Mouse (Mus musculus) thymus, adult 2 months (tissue): ENCODE results near the gene Gm27027. TPM values are rescaled to one million over a fixed set of nuclear protein-coding genes. Genes with fewer than 3 reads are reported as not detected.

Source experiments
- DNase-seq: peaks from one replicate; pipeline ENCODE4 v3.0.0; 2021
- H3K27ac ChIP-seq: fragments of 200-500 bp; 2 replicates; pipeline ENCODE4 v1.5.1; 2012; ENCODE audit warnings: low read length, control low read depth; ENCODE audit not compliant: control insufficient read depth, insufficient read depth
- H3K27me3 ChIP-seq: fragments of 200-500 bp; 2 replicates; pipeline ENCODE4 v1.6.1; 2012; ENCODE audit warnings: mild to moderate bottlenecking, low read length, moderate library complexity, mixed read lengths; ENCODE audit not compliant: control insufficient read depth, insufficient read depth
- H3K36me3 ChIP-seq: fragments of 200-500 bp; 2 replicates; pipeline ENCODE4 v1.6.1; 2012; ENCODE audit warnings: mild to moderate bottlenecking, low read length, moderate library complexity; ENCODE audit not compliant: control insufficient read depth, insufficient read depth
- H3K4me1 ChIP-seq: fragments of 200-500 bp; replicated peaks from 2 replicates; pipeline ENCODE4 v1.6.1; 2012; ENCODE audit warnings: low read length; ENCODE audit not compliant: control insufficient read depth, insufficient read depth
- H3K4me3 ChIP-seq: fragments of 200-500 bp; 2 replicates; pipeline ENCODE4 v1.5.1; 2012; ENCODE audit warnings: mild to moderate bottlenecking, low read length, control low read depth, moderate library complexity; ENCODE audit not compliant: control insufficient read depth, insufficient read depth
- CTCF ChIP-seq: fragments of 200-500 bp; IDR thresholded peaks from 2 replicates; pipeline ENCODE4 v1.5.1; 2012; ENCODE audit warnings: mild to moderate bottlenecking, control low read depth, low read length, moderate library complexity, borderline replicate concordance; ENCODE audit not compliant: control insufficient read depth, poor library complexity, insufficient read depth; ENCODE audit errors: extremely low read depth
- POLR2A ChIP-seq: fragments of 200-500 bp; IDR thresholded peaks from 2 replicates; pipeline ENCODE4 v1.6.1; 2012; ENCODE audit warnings: mild to moderate bottlenecking, low read length, control low read depth, moderate library complexity; ENCODE audit not compliant: control insufficient read depth, poor library complexity, insufficient read depth; ENCODE audit errors: extremely low read depth
- WGBS: fragments of 180-500 bp; shearing (Covaris S2); methylation state at CpG from one replicate; pipeline ENCODE4 v1.1.7; 2018; 5-methylcytosine and 5-hydroxymethylcytosine counted together
- polyA plus RNA-seq: library from polyadenylated mRNA; depleted of rRNA; stranded (reverse); fragments of >200 nt; gene quantifications from 2 replicates; pipeline ENCODE4 v1.2.3, GENCODE M21; 2012; rRNA removed

Gene Gm27027
- polyA plus RNA-seq, result not detected in 2 replicates

DNA sequence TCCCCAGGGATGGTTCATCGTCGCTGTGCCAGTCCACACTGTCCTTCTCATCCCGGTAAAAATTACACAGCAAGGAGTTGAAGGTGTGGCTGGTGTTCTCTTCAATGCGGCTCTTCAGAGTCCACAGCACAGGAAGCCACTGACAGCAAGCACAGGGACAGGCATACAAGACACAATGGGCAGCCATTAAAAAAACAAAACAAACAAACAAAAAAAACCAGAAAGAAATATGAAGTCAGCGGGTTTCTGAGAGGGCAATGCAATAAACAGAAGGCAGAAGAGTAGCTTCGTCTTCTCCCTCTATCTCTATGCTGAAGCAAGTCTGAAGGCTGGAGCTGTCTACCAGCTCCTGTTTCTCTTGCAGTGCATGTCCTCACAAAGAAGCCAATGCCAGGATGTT lies at the start of gene Gm27027:
Gene Gm27027, minus strand, starts transcription at position 101 of the 400 bp plus-strand sequence.
- H3K4me3 ChIP-seq, result no peak within 1 kb of the TSS
- no peak within 1 kb of the TSS for H3K27ac ChIP-seq
- H3K27me3 ChIP-seq, result no peaks in the 10 kb centered on the region
- TF ChIP-seq CTCF, result no peak
- peaks cover 60% of the 10 kb centered on the region for H3K36me3 ChIP-seq
- DNase-seq, result no peak
- no peaks in the 10 kb centered on the region for H3K4me1 ChIP-seq
- WGBS, result 98% methylated on average over 6 of the region's 6 CpGs

GRCm38 (mm10) chr2:94045411-94046090 lies 49.4 kb upstream of the Gm27027 start:
- WGBS, result 96% methylated on average over 6 of the region's 6 CpGs
- Histone ChIP-seq H3K36me3 (no peaks in the 10 kb centered on the region), H3K27me3 (no peaks in the 10 kb centered on the region), H3K27ac (no peak overlapping the region), H3K4me3 (no peak overlapping the region), H3K4me1 (no peaks in the 10 kb centered on the region)
- no peak for DNase-seq
- TF ChIP-seq CTCF (no peak), POLR2A (no peak)

GRCm38 (mm10) chr2:94044174-94044573 lies 48.0 kb upstream of the Gm27027 start:
- no peaks in the 10 kb centered on the region for H3K4me1 ChIP-seq
- H3K27me3 ChIP-seq, result no peaks in the 10 kb centered on the region
- H3K27ac ChIP-seq, result no peak overlapping the region; the same call in 1 of the 2 replicates
- no peak for DNase-seq
- H3K4me3 ChIP-seq, result no peak overlapping the region
- TF ChIP-seq POLR2A (no peak), CTCF (no peak)
- 99% methylated on average over 2 of the region's 2 CpGs for WGBS
- no peaks in the 10 kb centered on the region for H3K36me3 ChIP-seq

DNA sequence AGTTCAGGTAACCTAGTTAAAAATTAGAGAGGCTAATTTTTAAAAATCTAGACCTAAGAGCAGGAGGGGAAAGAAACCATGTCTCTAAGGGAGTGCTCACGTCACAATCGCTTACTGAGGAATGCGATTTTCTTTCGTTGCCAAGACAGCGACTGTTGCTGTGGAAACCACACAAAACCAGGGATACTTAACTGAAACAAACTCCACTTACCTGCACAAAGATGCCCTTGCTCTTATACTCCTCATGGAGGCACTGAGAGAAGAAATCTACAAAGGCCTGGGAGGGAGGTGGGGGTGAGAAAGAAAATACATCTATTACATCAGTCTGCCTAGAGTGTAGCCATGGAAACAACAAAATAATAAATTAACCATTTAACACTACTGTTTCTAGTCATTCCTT lies 47.5 kb upstream of the Gm27027 start:
- 94% methylated on average over 5 of the region's 5 CpGs for WGBS
- no peaks in the 10 kb centered on the region for H3K36me3 ChIP-seq
- no peak overlapping the region for H3K27ac ChIP-seq
- no peak overlapping the region for H3K4me3 ChIP-seq
- no peak for DNase-seq
- H3K4me1 ChIP-seq, result no peaks in the 10 kb centered on the region
- H3K27me3 ChIP-seq, result no peaks in the 10 kb centered on the region
- TF ChIP-seq POLR2A, result no peak
- TF ChIP-seq CTCF, result no peak

DNA sequence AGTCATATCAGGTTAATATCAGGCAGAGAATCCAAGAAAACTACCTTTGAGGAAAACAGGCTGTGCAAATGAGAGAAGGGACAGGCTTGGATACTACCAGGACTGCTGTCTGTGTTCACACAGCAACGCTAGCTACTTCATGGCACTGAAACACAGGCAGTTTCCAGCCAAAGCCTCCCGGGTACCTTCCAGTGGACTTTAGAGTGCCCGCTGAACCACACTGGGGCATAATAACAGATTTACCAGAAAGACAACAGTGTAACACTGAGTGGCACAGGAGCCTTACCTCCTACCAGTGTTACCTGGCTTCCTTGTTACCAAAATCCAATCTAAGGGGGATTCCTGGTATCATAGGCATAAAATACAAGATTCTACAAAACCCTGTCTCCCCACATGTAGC lies 46.3 kb upstream of the Gm27027 start:
- Histone ChIP-seq H3K4me1 (no peaks in the 10 kb centered on the region), H3K4me3 (no peak overlapping the region), H3K36me3 (no peaks in the 10 kb centered on the region), H3K27ac (no peak overlapping the region), H3K27me3 (no peaks in the 10 kb centered on the region)
- over 99% methylated on average over 3 of the region's 3 CpGs for WGBS
- TF ChIP-seq CTCF, result no peak
- no peak for TF ChIP-seq POLR2A
- DNase-seq, result no peak

GRCm38 (mm10) chr2:94040391-94041125 lies 44.4 kb upstream of the Gm27027 start:
- Histone ChIP-seq H3K36me3 (no peaks in the 10 kb centered on the region), H3K27me3 (no peaks in the 10 kb centered on the region), H3K27ac (no peak overlapping the region), H3K4me1 (no peaks in the 10 kb centered on the region), H3K4me3 (no peak overlapping the region)
- no peak for DNase-seq
- 95% methylated on average over 5 of the region's 5 CpGs for WGBS
- TF ChIP-seq CTCF, result no peak
- TF ChIP-seq POLR2A, result no peak
